Mouse (Mus musculus) limb, embryonic 12.5 days (tissue): ENCODE results near the gene A230072I06Rik. TPM values are rescaled to one million over a fixed set of nuclear protein-coding genes. Genes with fewer than 3 reads are reported as not detected.

Experiments
- ATAC-seq: fragments of 200-750 bp; cut with Nextera tagmentation; 2 replicates; pipeline ENCODE4 v1.8.0; 2017; ENCODE audit warnings: low read depth, moderate TSS enrichment; ENCODE audit not compliant: insufficient number of reproducible peaks, insufficient read depth, low FRiP score, low TSS enrichment
- H3K27ac ChIP-seq: fragments of 300-500 bp; sonication (generic); 2 replicates; pipeline ENCODE4 v1.5.1; 2016; ENCODE audit warnings: mild to moderate bottlenecking, moderate library complexity
- H3K27me3 ChIP-seq: fragments of 300-500 bp; sonication (generic); 2 replicates; pipeline ENCODE4 v1.6.1; 2016; ENCODE audit warnings: mild to moderate bottlenecking, moderate library complexity
- H3K36me3 ChIP-seq: fragments of 300-500 bp; sonication (generic); 2 replicates; pipeline ENCODE4 v1.6.1; 2016; ENCODE audit warnings: mild to moderate bottlenecking, moderate library complexity
- H3K4me1 ChIP-seq: fragments of 300-500 bp; sonication (generic); replicated peaks from 2 replicates; pipeline ENCODE4 v1.6.1; 2016
- H3K4me2 ChIP-seq: fragments of 300-500 bp; sonication (generic); 2 replicates; pipeline ENCODE4 v1.6.1; 2016; ENCODE audit warnings: mild to moderate bottlenecking, moderate library complexity
- H3K4me3 ChIP-seq: fragments of 300-500 bp; sonication (generic); replicated peaks from 2 replicates; pipeline ENCODE4 v1.5.1; 2016; ENCODE audit warnings: mild to moderate bottlenecking
- H3K9ac ChIP-seq: fragments of 300-500 bp; sonication (generic); replicated peaks from 2 replicates; pipeline ENCODE4 v1.6.1; 2016; ENCODE audit warnings: mild to moderate bottlenecking, moderate library complexity
- H3K9me3 ChIP-seq: fragments of 300-500 bp; sonication (generic); 2 replicates; pipeline ENCODE4 v1.6.1; 2016; ENCODE audit warnings: mild to moderate bottlenecking, moderate library complexity
- WGBS: fragments of 180-500 bp; shearing (Covaris S2); methylation state at CpG from one replicate; pipeline ENCODE4 v1.1.7; 2016; 5-methylcytosine and 5-hydroxymethylcytosine counted together
- polyA plus RNA-seq: library from polyadenylated mRNA; unstranded; fragments of >200 nt; fragmentation: Nextera tagmentation; extraction: Ambion mirVana; gene quantifications from 2 replicates; pipeline ENCODE4 v1.2.1, GENCODE M21; 2016

Gene A230072I06Rik
- polyA plus RNA-seq, 1 experiment from 2014 or later = not detected

DNA sequence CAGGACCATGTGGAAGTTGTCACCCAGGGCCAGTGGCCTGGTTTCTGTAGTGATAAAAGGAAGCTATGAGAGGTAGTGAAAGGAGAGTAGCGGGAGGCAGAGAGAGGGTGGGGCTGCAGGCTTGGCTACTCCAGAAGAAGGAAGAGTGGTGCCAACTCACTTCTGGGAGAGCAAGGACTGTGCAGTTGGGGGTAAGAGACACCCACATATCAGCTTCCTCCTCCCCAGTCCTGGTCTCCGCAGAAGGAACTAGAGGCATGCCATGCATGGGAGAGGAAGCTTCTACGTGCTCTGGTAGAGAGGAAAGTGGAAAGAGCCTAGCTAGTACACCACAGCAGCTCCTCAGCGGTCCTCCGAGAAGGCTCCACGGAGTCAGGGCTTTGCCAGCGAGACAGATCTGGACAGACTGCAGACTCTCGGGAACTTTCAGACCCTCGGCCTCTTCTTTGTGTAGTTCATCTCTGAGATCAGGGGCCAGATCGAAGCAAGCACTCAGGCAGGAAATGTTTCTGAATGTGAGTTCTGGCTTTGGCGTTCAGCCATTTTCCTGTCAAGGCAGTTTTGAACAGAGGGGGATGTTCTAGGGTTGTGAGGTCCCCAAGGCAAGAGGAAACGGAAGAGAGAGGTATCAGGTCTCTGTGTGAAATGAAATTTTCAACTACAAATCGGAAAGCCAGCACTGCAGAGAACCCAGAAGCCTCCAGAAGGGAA is 1.0 kb downstream of the A230072I06Rik start:
- Histone ChIP-seq H3K4me1 (peaks cover 21% of the 10 kb centered on the region), H3K27ac (peak overlapping the region; percentile 1; the same call in 1 of the 2 replicates), H3K27me3 (peaks cover 18% of the 10 kb centered on the region), H3K9me3 (no peaks in the 10 kb centered on the region), H3K36me3 (no peaks in the 10 kb centered on the region), H3K9ac (no peak overlapping the region), H3K4me3 (no peak overlapping the region), H3K4me2 (no peak overlapping the region)
- no peak for ATAC-seq
- WGBS = 81% methylated on average over 13 of the region's 13 CpGs

DNA sequence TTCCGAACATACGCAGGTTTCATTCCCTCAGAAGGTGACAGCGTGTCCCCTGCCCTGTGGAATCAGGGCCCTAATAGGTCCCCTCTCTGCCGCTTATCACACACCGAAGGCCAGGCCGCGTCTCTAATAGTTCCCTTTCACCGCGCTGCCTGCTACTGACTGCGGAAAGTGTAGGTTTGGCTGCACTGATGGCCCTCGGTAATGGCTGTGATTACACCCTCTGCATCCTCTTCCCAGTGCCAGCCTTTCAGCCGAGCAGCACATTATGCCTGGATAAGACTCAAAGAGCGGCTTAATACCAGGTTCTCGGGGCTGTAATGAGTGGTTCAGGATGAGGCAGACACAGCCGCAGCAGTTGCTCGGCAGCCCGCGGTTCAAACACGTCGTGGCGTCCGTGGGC is 3.5 kb downstream of the A230072I06Rik start:
- H3K27me3 ChIP-seq = peaks cover 18% of the 10 kb centered on the region
- no peak overlapping the region for H3K4me3 ChIP-seq
- H3K27ac ChIP-seq = no peak overlapping the region
- no peaks in the 10 kb centered on the region for H3K9me3 ChIP-seq
- H3K36me3 ChIP-seq = no peaks in the 10 kb centered on the region
- no peak overlapping the region for H3K9ac ChIP-seq
- ATAC-seq = no peak
- H3K4me1 ChIP-seq = peaks cover 21% of the 10 kb centered on the region
- 74% methylated on average over 22 of the region's 22 CpGs for WGBS
- H3K4me2 ChIP-seq = no peak overlapping the region

DNA sequence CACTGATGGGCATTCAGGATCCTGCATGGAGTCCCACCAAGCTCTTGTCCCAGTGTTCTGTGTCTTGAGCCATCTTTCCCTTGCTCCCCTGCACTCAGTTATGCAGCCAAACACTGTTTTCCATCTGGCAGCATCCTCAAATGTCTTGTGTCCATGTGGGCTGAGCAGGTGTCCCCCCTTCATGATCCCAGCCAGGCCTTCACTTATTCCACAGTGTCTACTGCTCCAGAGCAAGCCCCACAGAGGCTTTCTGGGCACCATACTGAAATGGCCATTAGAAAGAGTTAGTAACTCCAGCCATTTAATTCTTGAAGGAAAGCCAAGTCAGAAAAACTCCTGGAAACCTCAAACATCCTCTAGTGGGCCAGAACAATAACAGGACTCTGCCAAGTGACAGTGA is 11.9 kb downstream of the A230072I06Rik start:
- no peak for ATAC-seq
- Histone ChIP-seq H3K36me3 (no peaks in the 10 kb centered on the region), H3K27ac (no peak overlapping the region), H3K27me3 (no peaks in the 10 kb centered on the region), H3K4me1 (0 out of 2 replicates have a peak, but pooled peaks cover 6% of the 10 kb centered on the region), H3K9ac (no peak overlapping the region), H3K4me3 (no peak overlapping the region), H3K9me3 (no peaks in the 10 kb centered on the region), H3K4me2 (no peak overlapping the region)

GRCm38 (mm10) chr8:12298326-12298950 is 19.8 kb downstream of the A230072I06Rik start:
- WGBS = 80% methylated on average over 10 of the region's 10 CpGs
- Histone ChIP-seq H3K27me3 (peaks cover 18% of the 10 kb centered on the region), H3K9me3 (no peaks in the 10 kb centered on the region)

DNA sequence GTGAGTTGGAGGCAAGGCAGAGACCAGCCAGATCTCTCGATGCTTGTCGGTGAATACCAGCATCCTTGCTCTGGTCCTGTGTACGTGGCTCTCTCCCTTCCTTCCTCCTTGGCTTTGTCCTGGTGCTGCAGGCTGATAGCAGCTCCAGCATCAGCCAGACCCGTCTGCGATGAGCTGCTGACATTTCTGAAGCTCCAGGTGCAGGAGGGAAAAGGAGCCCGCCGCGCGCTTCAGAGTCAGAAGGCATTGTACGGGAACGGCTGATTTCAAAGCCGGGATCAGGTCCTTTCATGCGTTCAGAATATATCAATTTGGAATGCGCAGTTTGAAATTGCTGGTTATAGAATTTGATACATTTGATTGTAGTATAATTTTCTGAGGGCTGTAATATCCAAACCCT is 23.4 kb downstream of the A230072I06Rik start:
- H3K27me3 ChIP-seq = peaks cover 18% of the 10 kb centered on the region
- no peak overlapping the region for H3K4me2 ChIP-seq
- H3K27ac ChIP-seq = no peak overlapping the region
- H3K4me3 ChIP-seq = no peak overlapping the region
- 78% methylated on average over 14 of the region's 14 CpGs for WGBS
- no peak overlapping the region for H3K9ac ChIP-seq
- H3K4me1 ChIP-seq = no peaks in the 10 kb centered on the region
- H3K9me3 ChIP-seq = no peaks in the 10 kb centered on the region
- ATAC-seq = no peak
- H3K36me3 ChIP-seq = no peaks in the 10 kb centered on the region

More at GRCm38 (mm10) chr8:12298326-12298950, 19.8 kb downstream of the A230072I06Rik start:
- Histone ChIP-seq H3K4me3 (no peak overlapping the region), H3K4me2 (no peak overlapping the region), H3K36me3 (no peaks in the 10 kb centered on the region), H3K4me1 (0 out of 2 replicates have a peak, but pooled peaks cover 4% of the 10 kb centered on the region), H3K9ac (no peak overlapping the region), H3K27ac (no peak overlapping the region)
- no peak for ATAC-seq

- no peak overlapping the region for H3K27ac ChIP-seq
- peaks cover 62% of the 10 kb centered on the region for H3K27me3 ChIP-seq
- peaks cover 7% of the 10 kb centered on the region; the same call in 1 of the 2 replicates for H3K9me3 ChIP-seq
- H3K9ac ChIP-seq = no peak overlapping the region
- no peaks in the 10 kb centered on the region for H3K36me3 ChIP-seq
- whole genome bisulfite sequencing = 8% methylated on average over 16 of the region's 16 CpGs
- H3K4me2 ChIP-seq = 0 out of 2 replicates have a peak overlapping the region, but pooled peaks have one; percentile 1
- H3K4me1 ChIP-seq = peaks cover 14% of the 10 kb centered on the region
- no peak for ATAC-seq
- H3K4me3 ChIP-seq = no peak overlapping the region
These were observed 34.5 kb downstream of the A230072I06Rik start for GRCm38 (mm10) chr8:12312975-12313734.

DNA sequence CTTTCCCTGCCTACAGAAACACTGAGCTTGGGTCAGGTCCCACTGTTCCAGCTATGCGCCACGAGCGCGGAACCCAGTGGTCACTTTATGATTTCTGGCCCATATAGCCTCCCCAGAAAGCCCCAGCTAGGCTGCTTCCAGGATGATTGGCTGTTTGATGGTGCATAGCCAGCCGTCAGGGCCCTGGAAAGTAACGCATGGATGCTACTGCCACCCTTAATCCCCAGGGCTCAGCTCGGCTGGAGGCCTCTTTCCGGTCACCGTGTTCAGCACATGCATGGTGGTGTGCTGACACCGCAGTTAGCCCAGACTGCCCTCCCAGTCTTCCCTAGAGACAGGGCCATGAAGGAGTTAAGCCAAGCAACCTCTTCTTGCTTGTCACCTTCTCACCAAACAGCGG is 35.6 kb downstream of the A230072I06Rik start:
- H3K27me3 ChIP-seq = peaks cover 62% of the 10 kb centered on the region
- H3K36me3 ChIP-seq = no peaks in the 10 kb centered on the region
- H3K4me3 ChIP-seq = no peak overlapping the region
- H3K9ac ChIP-seq = no peak overlapping the region
- no peak for ATAC-seq
- H3K4me1 ChIP-seq = peaks cover 16% of the 10 kb centered on the region
- no peak overlapping the region for H3K27ac ChIP-seq
- 43% methylated on average over 11 of the region's 11 CpGs for WGBS
- H3K4me2 ChIP-seq = no peak overlapping the region
- no peaks in the 10 kb centered on the region for H3K9me3 ChIP-seq

DNA sequence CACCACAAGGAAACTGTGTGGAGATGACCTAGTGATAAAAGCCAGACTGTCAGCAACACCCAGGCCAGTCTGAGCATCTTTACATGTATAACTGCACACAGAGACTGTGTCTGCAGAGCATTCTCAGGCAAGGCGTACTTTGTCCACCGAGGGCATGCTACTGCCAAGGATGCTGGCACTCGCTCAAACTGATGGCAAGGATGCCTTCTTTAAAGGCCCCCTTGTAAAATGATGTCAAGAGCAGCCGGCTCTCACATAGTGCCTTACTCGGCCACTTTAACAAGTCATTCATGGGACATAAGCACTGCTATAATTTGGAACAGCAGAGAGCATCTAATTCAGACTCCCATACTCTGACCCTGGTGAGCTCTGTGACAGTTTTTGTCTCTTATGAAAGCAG is 36.6 kb downstream of the A230072I06Rik start:
- H3K4me2 ChIP-seq = no peak overlapping the region
- WGBS = 47% methylated on average over 5 of the region's 5 CpGs
- peaks cover 26% of the 10 kb centered on the region for H3K4me1 ChIP-seq
- H3K9me3 ChIP-seq = no peaks in the 10 kb centered on the region
- no peak for ATAC-seq
- H3K27ac ChIP-seq = no peak overlapping the region
- H3K36me3 ChIP-seq = no peaks in the 10 kb centered on the region
- no peak overlapping the region for H3K4me3 ChIP-seq
- peaks cover 62% of the 10 kb centered on the region for H3K27me3 ChIP-seq
- H3K9ac ChIP-seq = no peak overlapping the region

DNA sequence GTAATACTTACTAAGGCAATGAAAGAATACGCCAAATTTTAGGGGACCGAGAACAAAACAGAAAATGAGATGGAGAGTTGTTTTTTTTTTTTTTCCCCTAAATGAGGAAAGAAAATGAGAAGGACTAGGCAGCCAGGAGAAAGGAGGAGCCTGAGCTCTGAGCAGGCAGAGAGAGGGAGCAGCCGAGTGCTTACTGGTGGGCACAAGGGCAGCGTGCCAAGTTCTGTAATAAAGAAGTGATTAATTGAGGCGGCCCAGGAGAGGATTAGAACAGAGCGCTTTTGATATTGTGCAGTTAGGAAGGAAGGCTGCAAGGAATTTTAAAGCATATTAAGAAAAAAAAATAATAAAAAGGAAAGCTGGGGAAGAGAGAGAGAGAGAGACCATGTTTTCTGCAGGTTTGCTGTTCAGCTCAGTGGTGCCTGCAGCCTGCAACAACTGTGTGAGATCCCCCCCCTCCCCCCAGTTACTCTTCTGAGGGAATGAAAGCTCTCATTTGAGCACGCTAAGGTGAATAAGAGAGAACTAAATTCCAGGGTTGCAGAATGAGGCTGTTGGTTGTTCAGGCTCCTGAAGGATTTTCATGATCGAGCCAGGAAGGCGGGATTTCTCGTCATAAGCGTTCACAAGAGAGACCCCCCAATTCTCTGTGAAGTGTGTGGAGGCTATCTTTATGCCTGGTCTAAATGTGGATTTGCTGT is 41.3 kb downstream of the A230072I06Rik start:
- peaks cover 58% of the 10 kb centered on the region for H3K27me3 ChIP-seq
- no peaks in the 10 kb centered on the region for H3K36me3 ChIP-seq
- 0 out of 2 replicates have a peak overlapping the region, but pooled peaks have one; percentile 60 for H3K27ac ChIP-seq
- 48% methylated on average over 11 of the region's 11 CpGs for WGBS
- no peak overlapping the region for H3K4me2 ChIP-seq
- no peaks in the 10 kb centered on the region for H3K9me3 ChIP-seq
- no peak overlapping the region for H3K4me3 ChIP-seq
- H3K9ac ChIP-seq = no peak overlapping the region
- H3K4me1 ChIP-seq = peaks cover 17% of the 10 kb centered on the region
- peak; percentile 82 for ATAC-seq

DNA sequence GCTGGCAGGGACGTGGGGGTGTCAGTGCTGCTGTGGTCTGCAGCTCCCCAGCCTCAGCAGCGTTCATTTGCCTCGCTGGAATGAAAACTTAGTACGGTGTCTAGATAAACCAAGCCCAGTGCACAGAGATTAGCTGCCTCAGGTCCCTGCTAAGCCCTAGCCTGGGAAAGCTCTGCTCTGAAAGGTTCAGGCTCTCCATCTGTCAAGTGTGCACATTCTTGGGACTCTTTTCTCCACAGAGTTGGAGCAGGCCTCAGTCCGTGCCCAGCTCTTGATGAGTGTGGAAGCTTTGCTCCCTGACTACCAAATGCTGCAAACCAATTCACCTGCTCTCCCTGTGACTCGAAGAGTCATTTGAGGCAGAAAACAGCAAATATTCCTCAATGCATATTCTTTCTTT is 43.5 kb downstream of the A230072I06Rik start:
- no peak for ATAC-seq
- Histone ChIP-seq H3K36me3 (no peaks in the 10 kb centered on the region), H3K4me1 (peaks cover 21% of the 10 kb centered on the region), H3K9ac (no peak overlapping the region), H3K4me3 (no peak overlapping the region), H3K27ac (no peak overlapping the region), H3K4me2 (no peak overlapping the region), H3K27me3 (peaks cover 53% of the 10 kb centered on the region), H3K9me3 (no peaks in the 10 kb centered on the region)
- WGBS = 76% methylated on average over 6 of the region's 6 CpGs

- no peak overlapping the region for H3K9ac ChIP-seq
- H3K4me1 ChIP-seq = peaks cover 21% of the 10 kb centered on the region
- no peak overlapping the region for H3K4me2 ChIP-seq
- no peak for ATAC-seq
- H3K36me3 ChIP-seq = no peaks in the 10 kb centered on the region
- WGBS = 95% methylated on average over 3 of the region's 3 CpGs
- H3K4me3 ChIP-seq = no peak overlapping the region
- H3K9me3 ChIP-seq = no peaks in the 10 kb centered on the region
- H3K27me3 ChIP-seq = peaks cover 48% of the 10 kb centered on the region
- H3K27ac ChIP-seq = no peak overlapping the region
These were observed 44.6 kb downstream of the A230072I06Rik start for GRCm38 (mm10) chr8:12323238-12323637.
